Mouse (Mus musculus): ENCODE measurements around the gene Traf2. TPM values are rescaled to one million over a fixed set of nuclear protein-coding genes. Genes with fewer than 3 reads are reported as not detected.

Gene Traf2
- total and polyA plus RNA-seq, 2 experiments from 2014 or later = 9.3 to 11.4 TPM

- no peak for DNase-seq (ENCODE audit: low spot score)
- Histone ChIP-seq H3K27me3 (ENCODE audit: insufficient read depth, low read length) (peaks cover 38% of the 10 kb centered on the region), H3K36me3 (ENCODE audit: insufficient read depth, low read length) (peaks cover 17% of the 10 kb centered on the region; the same call in 1 of the 2 replicates), H3K9me3 (ENCODE audit: low read length) (no peaks in the 10 kb centered on the region), H3K4me2 (ENCODE audit: low read depth, low read length) (peak overlapping the region; percentile 82), H3K4me3 (ENCODE audit: low read length) (peak overlapping the region; percentile 48), H3K27ac (peak overlapping the region; percentile 81; the same call in 1 of the 2 replicates), H3K9ac (replicated peaks; ENCODE audit: low read length) (peak overlapping the region; percentile 64), H3K4me1 (ENCODE audit: insufficient read depth, low read length) (peaks cover 33% of the 10 kb centered on the region)
- 33% methylated on average over 6 of the region's 6 CpGs for WGBS
- ATAC-seq = no peak
- TF ChIP-seq CTCF (IDR thresholded peaks at IDR 0.05; ENCODE audit: low read depth) = no peak
These were observed 33.9 kb upstream of the Traf2 start for GRCm38 (mm10) chr2:25580621-25581101.

GRCm38 (mm10) chr2:25579737-25580460 is 33.2 kb upstream of the Traf2 start:
- peak; percentile 73 for TF ChIP-seq CTCF (IDR thresholded peaks at IDR 0.05; ENCODE audit: low read depth)
- H3K36me3 ChIP-seq (ENCODE audit: insufficient read depth, low read length) = peaks cover 17% of the 10 kb centered on the region; the same call in 1 of the 2 replicates
- peaks cover 38% of the 10 kb centered on the region for H3K27me3 ChIP-seq (ENCODE audit: insufficient read depth, low read length)
- H3K4me1 ChIP-seq (ENCODE audit: insufficient read depth, low read length) = peaks cover 37% of the 10 kb centered on the region
- peak overlapping the region; percentile 82 for H3K4me2 ChIP-seq (ENCODE audit: low read depth, low read length)
- peak overlapping the region; percentile 48 for H3K4me3 ChIP-seq (ENCODE audit: low read length)
- no peak overlapping the region for H3K9ac ChIP-seq (replicated peaks; ENCODE audit: low read length)
- 17% methylated on average over 27 of the region's 27 CpGs for WGBS
- no peak for ATAC-seq
- no peaks in the 10 kb centered on the region for H3K9me3 ChIP-seq (ENCODE audit: low read length)
- peak; percentile 83 for DNase-seq (ENCODE audit: low spot score)
- no peak overlapping the region for H3K27ac ChIP-seq

DNA sequence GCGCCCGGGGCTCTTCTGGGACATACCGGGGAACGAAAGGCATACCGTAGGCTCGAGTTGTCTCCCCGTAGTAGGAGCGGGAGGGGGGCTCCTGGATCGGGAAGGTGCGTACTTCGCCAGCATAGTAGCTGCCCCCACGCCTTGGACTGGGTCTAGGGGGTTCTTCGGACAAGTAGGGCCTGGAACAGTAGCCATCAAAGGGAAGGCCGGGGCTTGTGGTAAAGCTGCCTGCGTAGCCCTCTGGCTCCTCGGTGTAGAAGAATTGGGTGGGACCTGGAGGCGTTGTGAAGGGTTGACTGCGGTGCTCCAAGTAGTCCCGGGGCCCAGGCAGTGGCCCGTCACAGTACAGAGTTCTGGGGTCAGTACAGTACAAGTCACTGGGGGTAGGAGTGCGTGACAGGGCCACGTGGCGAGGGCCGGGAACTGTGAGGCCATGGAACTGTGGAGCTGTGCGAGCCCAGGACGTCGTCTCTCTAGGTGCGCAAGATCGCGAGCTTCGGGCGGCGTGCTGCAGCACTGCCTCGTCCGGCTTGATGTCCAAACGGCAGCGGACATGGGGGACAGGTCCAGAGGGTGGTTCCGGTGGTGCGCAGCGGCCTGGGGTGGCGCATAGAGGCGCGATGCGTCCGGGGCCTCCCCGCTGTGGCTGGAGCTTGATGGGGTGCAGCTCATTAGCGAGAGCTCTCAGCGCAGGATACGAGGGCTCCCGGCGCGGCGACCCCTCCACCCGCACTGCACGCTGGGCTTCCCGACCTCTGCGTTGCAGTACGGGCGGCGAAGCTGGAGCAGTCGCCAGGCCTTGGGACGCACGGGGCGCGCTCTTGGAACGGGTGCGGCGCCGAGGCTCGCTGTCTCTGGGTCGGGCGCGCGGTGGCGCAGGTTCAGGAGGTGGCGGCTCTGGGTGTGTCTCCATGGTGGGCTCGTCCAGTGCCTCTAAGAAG is 32.3 kb upstream of the Traf2 start:
- peaks cover 38% of the 10 kb centered on the region for H3K27me3 ChIP-seq (ENCODE audit: insufficient read depth, low read length)

GRCm38 (mm10) chr2:25577951-25578795 is 31.4 kb upstream of the Traf2 start:
- Histone ChIP-seq H3K27ac (no peak overlapping the region), H3K36me3 (ENCODE audit: insufficient read depth, low read length) (peaks cover 9% of the 10 kb centered on the region; the same call in 1 of the 2 replicates), H3K4me2 (ENCODE audit: low read depth, low read length) (peak overlapping the region; percentile 11; the same call in 1 of the 2 replicates), H3K4me3 (ENCODE audit: low read length) (no peak overlapping the region), H3K27me3 (ENCODE audit: insufficient read depth, low read length) (peaks cover 38% of the 10 kb centered on the region), H3K4me1 (ENCODE audit: insufficient read depth, low read length) (peaks cover 45% of the 10 kb centered on the region), H3K9ac (replicated peaks; ENCODE audit: low read length) (no peak overlapping the region), H3K9me3 (ENCODE audit: low read length) (no peaks in the 10 kb centered on the region)
- TF ChIP-seq CTCF (IDR thresholded peaks at IDR 0.05; ENCODE audit: low read depth) = peak; percentile 26; the same call in 1 of the 2 replicates
- DNase-seq (ENCODE audit: low spot score) (peak; percentile 22), ATAC-seq (no peak)
- 21% methylated on average over 75 of the region's 75 CpGs for WGBS

More for the DNA sequence above, 32.3 kb upstream of the Traf2 start:
- DNase-seq (ENCODE audit: low spot score) (no peak), ATAC-seq (no peak)
- no peak overlapping the region for H3K27ac ChIP-seq
- TF ChIP-seq CTCF (IDR thresholded peaks at IDR 0.05; ENCODE audit: low read depth) = no peak
- peak overlapping the region; percentile 82 for H3K4me2 ChIP-seq (ENCODE audit: low read depth, low read length)
- WGBS = 19% methylated on average over 77 of the region's 77 CpGs
- H3K4me1 ChIP-seq (ENCODE audit: insufficient read depth, low read length) = peaks cover 37% of the 10 kb centered on the region
- H3K9me3 ChIP-seq (ENCODE audit: low read length) = no peaks in the 10 kb centered on the region
- H3K4me3 ChIP-seq (ENCODE audit: low read length) = peak overlapping the region; percentile 19
- H3K9ac ChIP-seq (replicated peaks; ENCODE audit: low read length) = no peak overlapping the region
- H3K36me3 ChIP-seq (ENCODE audit: insufficient read depth, low read length) = peaks cover 9% of the 10 kb centered on the region; the same call in 1 of the 2 replicates

GRCm38 (mm10) chr2:25576965-25577891 is 30.5 kb upstream of the Traf2 start:
- DNase-seq (ENCODE audit: low spot score) (no peak), ATAC-seq (no peak)
- Histone ChIP-seq H3K4me2 (ENCODE audit: low read depth, low read length) (0 out of 2 replicates have a peak overlapping the region, but pooled peaks have one; percentile 11), H3K27me3 (ENCODE audit: insufficient read depth, low read length) (peaks cover 38% of the 10 kb centered on the region), H3K9ac (replicated peaks; ENCODE audit: low read length) (no peak overlapping the region; the same call in 1 of the 2 replicates), H3K36me3 (ENCODE audit: insufficient read depth, low read length) (peaks cover 9% of the 10 kb centered on the region; the same call in 1 of the 2 replicates), H3K9me3 (ENCODE audit: low read length) (no peaks in the 10 kb centered on the region), H3K4me3 (ENCODE audit: low read length) (peak overlapping the region; percentile 1; the same call in 1 of the 2 replicates), H3K4me1 (ENCODE audit: insufficient read depth, low read length) (peaks cover 39% of the 10 kb centered on the region), H3K27ac (no peak overlapping the region)
- WGBS = 25% methylated on average over 92 of the region's 92 CpGs
- no peak for TF ChIP-seq CTCF (IDR thresholded peaks at IDR 0.05; ENCODE audit: low read depth)
